Mouse (Mus musculus) stomach, postnatal 0 days (tissue): ENCODE results near the gene Rita1. TPM values are rescaled to one million over a fixed set of nuclear protein-coding genes. Genes with fewer than 3 reads are reported as not detected.

Source experiments
- ATAC-seq: fragments of 200-750 bp; cut with Nextera tagmentation; 2 replicates; pipeline ENCODE4 v1.8.0; 2017; ENCODE audit not compliant: low FRiP score, low TSS enrichment
- DNase-seq: peaks from one replicate; pipeline ENCODE4 v3.0.0-alpha.2; 2016; ENCODE audit warnings: low spot score
- H3K27ac ChIP-seq: fragments of 300-500 bp; sonication (generic); replicated peaks from 2 replicates; pipeline ENCODE4 v1.5.1; 2014; ENCODE audit warnings: mild to moderate bottlenecking, control low read depth
- H3K27me3 ChIP-seq: fragments of 300-500 bp; sonication (generic); 2 replicates; pipeline ENCODE4 v1.6.1; 2014; ENCODE audit warnings: low read length; ENCODE audit not compliant: control insufficient read depth, insufficient read depth
- H3K36me3 ChIP-seq: fragments of 300-500 bp; sonication (generic); 2 replicates; pipeline ENCODE4 v1.6.1; 2014; ENCODE audit warnings: low read length, mixed read lengths; ENCODE audit not compliant: control insufficient read depth, insufficient read depth
- H3K4me1 ChIP-seq: fragments of 300-500 bp; sonication (generic); replicated peaks from 2 replicates; pipeline ENCODE4 v1.6.1; 2014; ENCODE audit warnings: antibody characterized with exemption; ENCODE audit not compliant: control insufficient read depth, insufficient read depth
- H3K4me2 ChIP-seq: fragments of 300-500 bp; sonication (generic); replicated peaks from 2 replicates; pipeline ENCODE4 v1.6.1; 2014; ENCODE audit warnings: low read depth, mild to moderate bottlenecking, control low read depth, moderate library complexity
- H3K4me3 ChIP-seq: fragments of 300-500 bp; sonication (generic); 2 replicates; pipeline ENCODE4 v1.5.1; 2014; ENCODE audit warnings: low read depth, low read length, control low read depth
- H3K9ac ChIP-seq: fragments of 300-500 bp; sonication (generic); 2 replicates; pipeline ENCODE4 v1.6.1; 2014; ENCODE audit warnings: mild to moderate bottlenecking, low read length, control low read depth, mixed read lengths
- H3K9me3 ChIP-seq: fragments of 300-500 bp; sonication (generic); 2 replicates; pipeline ENCODE4 v1.6.1; 2016; ENCODE audit warnings: low read length; ENCODE audit not compliant: control insufficient read depth
- CTCF ChIP-seq: IDR thresholded peaks from 2 replicates; pipeline ENCODE4 v1.5.1; 2016; ENCODE audit warnings: antibody characterized with exemption, low read depth, mild to moderate bottlenecking, moderate library complexity
- EP300 ChIP-seq: optimal IDR thresholded peaks from 2 replicates; pipeline ENCODE3; 2016; ENCODE audit warnings: antibody characterized with exemption
- WGBS: fragments of 180-500 bp; shearing (Covaris S2); extraction: QIAGEN DNeasy Blood & Tissue Kit; methylation state at CpG from one replicate; pipeline ENCODE4 v1.1.7; 2014; 5-methylcytosine and 5-hydroxymethylcytosine counted together
- polyA plus RNA-seq: library from polyadenylated mRNA; unstranded; fragments of >200 nt; fragmentation: Nextera tagmentation; extraction: Ambion mirVana; gene quantifications from 2 replicates; pipeline ENCODE4 v1.2.1, GENCODE M21; 2015

Rita1 gene
- polyA plus RNA-seq, 1 experiment from 2014 or later: 12.1 TPM

GRCm38 (mm10) chr5:120645851-120646250, 33.5 kb upstream of the Rita1 start:
- 0 out of 2 replicates have a peak, but pooled peaks cover 2% of the 10 kb centered on the region for H3K4me1 ChIP-seq
- H3K4me3 ChIP-seq: no peak overlapping the region
- H3K9ac ChIP-seq: no peak overlapping the region
- no peaks in the 10 kb centered on the region for H3K9me3 ChIP-seq
- DNase-seq: no peak
- no peaks in the 10 kb centered on the region for H3K36me3 ChIP-seq
- TF ChIP-seq CTCF (no peak), EP300 (no peak)
- no peak overlapping the region for H3K4me2 ChIP-seq
- no peak for ATAC-seq
- H3K27me3 ChIP-seq: 0 out of 2 replicates have a peak, but pooled peaks cover 3% of the 10 kb centered on the region
- H3K27ac ChIP-seq: no peak overlapping the region
- 30% methylated on average over 6 of the region's 6 CpGs for WGBS

DNA sequence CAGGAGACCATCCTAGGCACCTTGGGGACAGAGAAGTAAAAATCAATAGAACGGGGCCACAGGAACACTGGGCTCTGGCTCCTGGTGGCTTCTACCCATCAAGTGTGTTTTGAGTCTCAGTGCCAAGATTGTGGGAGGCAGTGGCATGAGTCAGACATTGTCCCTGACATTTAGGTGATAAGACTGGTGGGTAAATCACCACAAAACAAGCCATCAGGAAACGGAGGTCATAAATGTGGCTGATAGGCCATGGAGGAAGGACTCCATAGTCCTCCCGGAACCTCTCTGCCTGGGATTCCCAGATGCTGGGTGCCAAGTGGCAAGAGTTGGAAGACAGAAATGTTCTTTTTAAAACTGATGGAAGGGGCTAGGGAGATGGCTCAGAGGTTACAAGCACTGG, 31.8 kb upstream of the Rita1 start:
- DNase-seq (no peak), ATAC-seq (no peak)
- Histone ChIP-seq H3K9ac (no peak overlapping the region), H3K4me3 (no peak overlapping the region), H3K4me2 (no peak overlapping the region), H3K36me3 (no peaks in the 10 kb centered on the region), H3K9me3 (no peaks in the 10 kb centered on the region), H3K27ac (no peak overlapping the region), H3K4me1 (0 out of 2 replicates have a peak, but pooled peaks cover 2% of the 10 kb centered on the region), H3K27me3 (no peaks in the 10 kb centered on the region)
- no peak for TF ChIP-seq CTCF
- TF ChIP-seq EP300: no peak
- WGBS: 78% methylated on average over 3 of the region's 3 CpGs

DNA sequence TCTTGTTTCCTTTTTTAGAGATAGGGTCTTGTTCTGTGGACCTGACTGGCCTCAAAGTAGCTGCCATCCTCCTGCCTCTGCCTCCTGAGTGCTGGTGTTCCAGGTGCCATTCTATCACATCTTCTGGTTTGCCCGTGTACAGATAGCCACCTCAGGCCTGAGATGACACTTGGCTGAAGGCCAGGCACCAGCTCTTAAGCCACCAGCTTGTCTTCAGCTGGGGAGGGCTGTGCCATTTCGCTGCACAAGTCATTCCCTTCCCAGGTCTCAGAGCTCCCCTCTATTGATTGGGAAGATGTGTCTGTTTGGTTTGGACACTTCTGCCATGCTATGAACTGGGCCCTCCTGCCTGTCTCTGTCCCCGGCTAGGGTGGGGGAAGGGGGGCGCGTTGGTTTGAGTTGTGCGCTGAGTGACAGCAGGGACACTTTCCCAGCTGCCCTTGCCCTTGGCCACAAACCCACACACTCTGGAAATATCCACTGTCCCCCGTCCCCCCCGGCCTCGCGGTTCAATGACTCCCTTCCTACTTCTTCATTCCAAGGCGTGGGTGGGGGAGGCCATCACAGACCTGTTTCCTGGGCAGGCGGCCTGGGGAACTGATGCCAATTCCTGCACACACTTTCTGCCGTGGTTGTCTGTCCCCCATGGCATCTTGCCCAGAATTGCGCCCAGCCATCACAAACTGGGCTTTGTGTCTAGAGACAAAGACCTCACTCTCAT, 31.1 kb upstream of the Rita1 start:
- no peak overlapping the region for H3K9ac ChIP-seq
- H3K27ac ChIP-seq: no peak overlapping the region
- no peaks in the 10 kb centered on the region for H3K9me3 ChIP-seq
- DNase-seq (no peak), ATAC-seq (no peak)
- H3K4me1 ChIP-seq: 0 out of 2 replicates have a peak, but pooled peaks cover under 1% of the 10 kb centered on the region
- H3K27me3 ChIP-seq: no peaks in the 10 kb centered on the region
- no peak overlapping the region for H3K4me3 ChIP-seq
- H3K4me2 ChIP-seq: no peak overlapping the region
- TF ChIP-seq EP300: no peak
- TF ChIP-seq CTCF: no peak
- H3K36me3 ChIP-seq: no peaks in the 10 kb centered on the region
- whole genome bisulfite sequencing: 63% methylated on average over 14 of the region's 14 CpGs

DNA sequence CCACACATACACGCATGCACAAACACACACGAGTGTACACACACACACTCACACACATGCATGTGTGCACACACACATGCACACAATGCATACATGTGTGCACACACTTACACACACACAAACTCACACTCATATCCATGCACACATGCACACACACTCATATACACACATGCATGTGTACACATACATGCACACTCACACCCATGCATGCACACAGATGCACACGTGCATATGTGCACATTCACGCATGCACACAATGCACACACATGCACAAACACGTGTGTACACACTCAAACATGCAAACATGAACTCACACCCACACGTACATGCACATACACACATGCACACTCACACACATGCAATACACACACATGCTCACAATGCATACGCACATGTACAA, 27.7 kb upstream of the Rita1 start:
- Histone ChIP-seq H3K4me1 (no peaks in the 10 kb centered on the region), H3K9ac (no peak overlapping the region), H3K4me2 (no peak overlapping the region), H3K27ac (no peak overlapping the region), H3K27me3 (no peaks in the 10 kb centered on the region), H3K9me3 (no peaks in the 10 kb centered on the region), H3K4me3 (no peak overlapping the region), H3K36me3 (no peaks in the 10 kb centered on the region)
- TF ChIP-seq EP300: no peak
- no peak for TF ChIP-seq CTCF
- ATAC-seq: no peak
- 90% methylated on average over 7 of the region's 7 CpGs for WGBS
- no peak for DNase-seq

DNA sequence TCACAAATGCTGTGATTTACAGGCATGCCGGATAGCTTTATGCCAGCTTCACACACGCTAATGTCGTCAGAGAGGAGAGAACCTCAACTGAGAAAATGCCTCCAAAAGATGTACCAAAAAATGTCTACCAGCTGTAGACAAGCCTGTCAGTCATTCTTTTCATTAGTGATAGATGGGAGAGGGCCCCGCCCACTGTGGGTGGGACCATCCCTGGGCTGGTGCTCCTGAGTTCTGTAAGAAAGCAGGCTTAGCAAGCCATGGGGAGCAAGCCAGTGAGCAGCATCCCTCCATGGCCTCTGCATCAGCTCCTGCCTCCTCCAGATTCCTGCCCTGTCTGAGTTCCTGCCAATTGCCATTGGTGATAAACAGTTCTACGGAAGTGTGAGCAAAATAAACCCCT, 23.2 kb upstream of the Rita1 start:
- TF ChIP-seq EP300 (no peak), CTCF (no peak)
- no peak for DNase-seq
- no peaks in the 10 kb centered on the region for H3K9me3 ChIP-seq
- no peak for ATAC-seq
- H3K9ac ChIP-seq: no peak overlapping the region
- 70% methylated on average over 5 of the region's 5 CpGs for WGBS
- H3K4me2 ChIP-seq: no peak overlapping the region
- H3K4me3 ChIP-seq: no peak overlapping the region
- H3K4me1 ChIP-seq: no peaks in the 10 kb centered on the region
- no peaks in the 10 kb centered on the region for H3K36me3 ChIP-seq
- no peaks in the 10 kb centered on the region for H3K27me3 ChIP-seq
- no peak overlapping the region for H3K27ac ChIP-seq

DNA sequence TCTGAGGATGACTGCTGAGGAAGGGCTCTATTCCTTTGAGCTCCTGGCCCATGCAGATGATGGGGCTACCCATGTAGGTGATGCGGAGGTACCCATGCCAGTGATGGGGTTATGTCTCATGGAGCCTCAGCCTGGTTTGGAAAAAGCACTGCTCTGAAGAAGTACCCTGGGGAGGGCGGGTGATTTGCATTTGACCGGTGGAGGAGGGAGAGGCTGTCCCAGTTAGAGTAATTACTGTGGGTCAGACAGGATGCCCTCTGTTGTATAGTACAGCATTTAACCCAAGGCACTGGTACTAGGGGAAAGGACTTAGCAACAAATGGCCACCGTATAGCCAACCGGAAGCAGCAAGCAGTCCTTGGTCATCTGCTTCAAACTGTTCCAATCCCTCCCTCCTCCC, 22.5 kb upstream of the Rita1 start:
- DNase-seq: no peak
- no peak for TF ChIP-seq CTCF
- TF ChIP-seq EP300: no peak
- H3K4me2 ChIP-seq: no peak overlapping the region
- no peak overlapping the region for H3K4me3 ChIP-seq
- ATAC-seq: no peak
- no peak overlapping the region for H3K9ac ChIP-seq
- H3K9me3 ChIP-seq: no peaks in the 10 kb centered on the region
- WGBS: 41% methylated on average over 5 of the region's 5 CpGs
- H3K27ac ChIP-seq: no peak overlapping the region
- H3K4me1 ChIP-seq: no peaks in the 10 kb centered on the region
- H3K27me3 ChIP-seq: no peaks in the 10 kb centered on the region
- no peaks in the 10 kb centered on the region for H3K36me3 ChIP-seq
